Comparison of ENCODE assay signal across 22 mouse cellular contexts in genomic region chr1:184304813-184305212, GRCm38 (mm10).
DNase-seq lines count a peak whose midpoint lies in the region; ATAC-seq and TF ChIP-seq lines count a peak whose summit lies in the region.
"Had no signal": no experiment of that assay in that cellular context is flagged by ENCODE, and none has a peak within 500 bp of the region (broad histone marks: within the 10 kb centered on the region; RNA-seq: fewer than 3 reads in every experiment).

No protein-coding gene starts in this region.

- H3K27ac ChIP-seq in embryonic facial prominence, embryonic 11.5 days (replicated peaks; ENCODE audit: low read depth, low read length), result no peak overlapping the region
- H3K27ac ChIP-seq in embryonic facial prominence, embryonic 10.5 days (replicated peaks), result no peak overlapping the region
- peak overlapping the region; percentile 49; the same call in 1 of the 2 replicates for H3K27ac ChIP-seq in limb, embryonic 11.5 days (replicated peaks; ENCODE audit: low read depth, low read length)
- no peak overlapping the region for H3K27ac ChIP-seq in limb, embryonic 10.5 days
- no peak overlapping the region for H3K27ac ChIP-seq in embryonic facial prominence, embryonic 14.5 days (replicated peaks; ENCODE audit: low read depth, low read length)
- H3K27ac ChIP-seq in embryonic facial prominence, embryonic 15.5 days (replicated peaks), result peak overlapping the region; percentile 28; the same call in 1 of the 2 replicates
- no peak overlapping the region for H3K27ac ChIP-seq in liver, postnatal 0 days (ENCODE audit: low read depth)

- H3K4me2 ChIP-seq in embryonic facial prominence, embryonic 11.5 days (ENCODE audit: low read depth, low read length), result no peak overlapping the region
- no peak overlapping the region for H3K4me2 ChIP-seq in limb, embryonic 11.5 days (ENCODE audit: low read depth, severe bottlenecking)
- no peak overlapping the region for H3K4me2 ChIP-seq in embryonic facial prominence, embryonic 14.5 days (ENCODE audit: low read depth, low read length)
- H3K4me2 ChIP-seq in embryonic facial prominence, embryonic 15.5 days (replicated peaks), result no peak overlapping the region
- no peak overlapping the region for H3K4me2 ChIP-seq in liver, postnatal 0 days (ENCODE audit: low read depth, low read length)

- no peaks in the 10 kb centered on the region for H3K4me1 ChIP-seq in embryonic facial prominence, embryonic 11.5 days (ENCODE audit: control insufficient read depth, insufficient read depth, low read length)
- H3K4me1 ChIP-seq in embryonic facial prominence, embryonic 10.5 days, result 0 out of 2 replicates have a peak, but pooled peaks cover 5% of the 10 kb centered on the region
- H3K4me1 ChIP-seq in limb, embryonic 11.5 days (ENCODE audit: control insufficient read depth, insufficient read depth, low read length), result peaks cover 2% of the 10 kb centered on the region; the same call in 1 of the 2 replicates
- peaks cover 14% of the 10 kb centered on the region; the same call in 1 of the 2 replicates for H3K4me1 ChIP-seq in limb, embryonic 10.5 days
- H3K4me1 ChIP-seq in embryonic facial prominence, embryonic 14.5 days (ENCODE audit: control insufficient read depth, insufficient read depth, low read length), result peaks cover 5% of the 10 kb centered on the region; the same call in 1 of the 2 replicates
- peaks cover 14% of the 10 kb centered on the region for H3K4me1 ChIP-seq in embryonic facial prominence, embryonic 15.5 days
- H3K4me1 ChIP-seq in liver, postnatal 0 days (ENCODE audit: insufficient read depth), result no peaks in the 10 kb centered on the region

- DNase-seq in embryonic facial prominence, embryonic 11.5 days (ENCODE audit: low spot score), result peak; percentile 5
- no peak for DNase-seq in embryonic facial prominence, embryonic 10.5 days (ENCODE audit: low spot score)
- no peak for DNase-seq in limb, embryonic 11.5 days (ENCODE audit: low spot score)
- no peak for DNase-seq in limb, embryonic 10.5 days (ENCODE audit: low spot score)
- DNase-seq in embryonic facial prominence, embryonic 14.5 days (ENCODE audit: low spot score), result peak; percentile 54
- no peak for DNase-seq in liver, postnatal 0 days
- DNase-seq: adrenal gland, adult 2 months; adrenal gland, adult 8-10 months; adrenal gland, postnatal 10 days; adrenal gland, postnatal 14 days; adrenal gland, postnatal 25 days; adrenal gland, postnatal 36 days; B cell, adult 2 months; cerebellum, adult 11 months; cerebellum, adult 11-12 months had no signal

- no peaks in the 10 kb centered on the region for H3K27me3 ChIP-seq in embryonic facial prominence, embryonic 11.5 days (ENCODE audit: control insufficient read depth, insufficient read depth, low read length)
- no peaks in the 10 kb centered on the region for H3K27me3 ChIP-seq in embryonic facial prominence, embryonic 10.5 days (replicated peaks; ENCODE audit: low read depth, poor library complexity, severe bottlenecking)
- H3K27me3 ChIP-seq in limb, embryonic 11.5 days (ENCODE audit: control insufficient read depth, insufficient read depth, low read length), result no peaks in the 10 kb centered on the region
- H3K27me3 ChIP-seq in limb, embryonic 10.5 days (ENCODE audit: low read depth, poor library complexity, severe bottlenecking), result no peaks in the 10 kb centered on the region
- H3K27me3 ChIP-seq in embryonic facial prominence, embryonic 14.5 days (replicated peaks; ENCODE audit: control insufficient read depth, insufficient read depth, low read length), result no peaks in the 10 kb centered on the region
- H3K27me3 ChIP-seq in embryonic facial prominence, embryonic 15.5 days, result peaks cover 6% of the 10 kb centered on the region; the same call in 1 of the 2 replicates
- H3K27me3 ChIP-seq in liver, postnatal 0 days (ENCODE audit: insufficient read depth, low read length), result no peaks in the 10 kb centered on the region
- H3K27me3 ChIP-seq: CH12.LX had no signal

- 80% methylated on average over 4 of the region's 4 CpGs for WGBS in embryonic facial prominence, embryonic 11.5 days
- WGBS in embryonic facial prominence, embryonic 10.5 days, result 87% methylated on average over 4 of the region's 4 CpGs
- WGBS in limb, embryonic 11.5 days, result 74% methylated on average over 4 of the region's 4 CpGs
- WGBS in limb, embryonic 10.5 days, result 96% methylated on average over 4 of the region's 4 CpGs
- 62% methylated on average over 4 of the region's 4 CpGs for WGBS in embryonic facial prominence, embryonic 14.5 days
- 52% methylated on average over 4 of the region's 4 CpGs for WGBS in embryonic facial prominence, embryonic 15.5 days
- WGBS in liver, postnatal 0 days (ENCODE audit: insufficient replicate concordance), result 93% methylated on average over 4 of the region's 4 CpGs

- H3K9me3 ChIP-seq in embryonic facial prominence, embryonic 11.5 days (replicated peaks; ENCODE audit: control insufficient read depth, low read length), result no peaks in the 10 kb centered on the region
- no peaks in the 10 kb centered on the region for H3K9me3 ChIP-seq in embryonic facial prominence, embryonic 10.5 days
- no peaks in the 10 kb centered on the region for H3K9me3 ChIP-seq in limb, embryonic 11.5 days (ENCODE audit: control insufficient read depth, low read length)
- no peaks in the 10 kb centered on the region for H3K9me3 ChIP-seq in limb, embryonic 10.5 days (replicated peaks)
- no peaks in the 10 kb centered on the region for H3K9me3 ChIP-seq in embryonic facial prominence, embryonic 14.5 days (ENCODE audit: control insufficient read depth, low read length)
- no peaks in the 10 kb centered on the region for H3K9me3 ChIP-seq in embryonic facial prominence, embryonic 15.5 days (replicated peaks)
- H3K9me3 ChIP-seq in liver, postnatal 0 days (ENCODE audit: low read length), result no peaks in the 10 kb centered on the region

- no peak overlapping the region for H3K9ac ChIP-seq in embryonic facial prominence, embryonic 11.5 days (replicated peaks; ENCODE audit: low read length)
- no peak overlapping the region for H3K9ac ChIP-seq in limb, embryonic 11.5 days (ENCODE audit: low read length)
- no peak overlapping the region for H3K9ac ChIP-seq in embryonic facial prominence, embryonic 14.5 days (ENCODE audit: low read depth, low read length)
- no peak overlapping the region for H3K9ac ChIP-seq in embryonic facial prominence, embryonic 15.5 days
- H3K9ac ChIP-seq in liver, postnatal 0 days (replicated peaks), result no peak overlapping the region

- no peak for TF ChIP-seq CTCF in liver, postnatal 0 days (IDR thresholded peaks at IDR 0.05; ENCODE audit: low read depth)

- H3K4me3 ChIP-seq in embryonic facial prominence, embryonic 11.5 days (ENCODE audit: low read depth, low read length), result no peak overlapping the region
- no peak overlapping the region for H3K4me3 ChIP-seq in embryonic facial prominence, embryonic 10.5 days
- H3K4me3 ChIP-seq in limb, embryonic 11.5 days (ENCODE audit: low read depth, low read length), result no peak overlapping the region
- no peak overlapping the region for H3K4me3 ChIP-seq in limb, embryonic 10.5 days
- H3K4me3 ChIP-seq in embryonic facial prominence, embryonic 14.5 days (ENCODE audit: low read depth, low read length), result no peak overlapping the region
- H3K4me3 ChIP-seq in embryonic facial prominence, embryonic 15.5 days (replicated peaks), result no peak overlapping the region
- no peak overlapping the region for H3K4me3 ChIP-seq in liver, postnatal 0 days (ENCODE audit: low read depth, low read length)

- ATAC-seq in embryonic facial prominence, embryonic 11.5 days (replicated peaks; ENCODE audit: insufficient number of reproducible peaks, low FRiP score, low TSS enrichment, low read depth), result no peak
- ATAC-seq in limb, embryonic 11.5 days (ENCODE audit: insufficient number of reproducible peaks, low FRiP score, low TSS enrichment, low read depth), result no peak
- peak; percentile 57; the same call in 1 of the 2 replicates for ATAC-seq in embryonic facial prominence, embryonic 14.5 days (ENCODE audit: low read depth)
- ATAC-seq in embryonic facial prominence, embryonic 15.5 days (ENCODE audit: insufficient number of reproducible peaks, low FRiP score, low TSS enrichment, low read depth), result no peak
- no peak for ATAC-seq in liver, postnatal 0 days
- ATAC-seq in inflammation-experienced regulatory T-cells, adult 6 months, result no peak
- ATAC-seq: activated CD4-positive, CD25-positive, alpha-beta regulatory T cell, adult 4 months; CD4-positive, CD25-positive, alpha-beta regulatory T cell, adult 4 months; Patski had no signal

- no peak for TF ChIP-seq EP300 in liver, postnatal 0 days (IDR thresholded peaks at IDR 0.05; ENCODE audit: low read depth)

- H3K36me3 ChIP-seq in embryonic facial prominence, embryonic 11.5 days (replicated peaks; ENCODE audit: control insufficient read depth, insufficient read depth, low read depth, low read length), result no peaks in the 10 kb centered on the region
- H3K36me3 ChIP-seq in embryonic facial prominence, embryonic 10.5 days (replicated peaks), result no peaks in the 10 kb centered on the region
- H3K36me3 ChIP-seq in limb, embryonic 11.5 days (ENCODE audit: control insufficient read depth, insufficient read depth, low read length), result no peaks in the 10 kb centered on the region
- no peaks in the 10 kb centered on the region for H3K36me3 ChIP-seq in limb, embryonic 10.5 days
- H3K36me3 ChIP-seq in embryonic facial prominence, embryonic 14.5 days (ENCODE audit: control insufficient read depth, insufficient read depth, low read length), result no peaks in the 10 kb centered on the region
- H3K36me3 ChIP-seq in embryonic facial prominence, embryonic 15.5 days, result no peaks in the 10 kb centered on the region
- no peaks in the 10 kb centered on the region for H3K36me3 ChIP-seq in liver, postnatal 0 days (replicated peaks; ENCODE audit: insufficient read depth, low read length)
- H3K36me3 ChIP-seq: G1E had no signal

Comparison
In these comparisons a context has a peak if more than half of its experiments do, and no peak if none do; other contexts are left out.
1. DNase-seq: peak in embryonic facial prominence, embryonic 11.5 days (single experiment) and embryonic facial prominence, embryonic 14.5 days (single experiment); none in embryonic facial prominence, embryonic 10.5 days (single experiment), limb, embryonic 11.5 days (single experiment), limb, embryonic 10.5 days (single experiment) and liver, postnatal 0 days (single experiment).
2. H3K27ac ChIP-seq: peak in limb, embryonic 11.5 days (single experiment) and embryonic facial prominence, embryonic 15.5 days (single experiment); none in embryonic facial prominence, embryonic 11.5 days (single experiment), embryonic facial prominence, embryonic 10.5 days (single experiment), limb, embryonic 10.5 days (single experiment), embryonic facial prominence, embryonic 14.5 days (single experiment) and liver, postnatal 0 days (single experiment).